Mouse (Mus musculus) forebrain, embryonic 15.5 days (tissue): ENCODE measurements around the gene Vcam1. TPM values are rescaled to one million over a fixed set of nuclear protein-coding genes. Genes with fewer than 3 reads are reported as not detected.

Experiments
- ATAC-seq: fragments of 200-750 bp; cut with Nextera tagmentation; replicated peaks from 2 replicates; pipeline ENCODE4 v1.8.0; 2017; ENCODE audit warnings: mild to moderate bottlenecking, moderate TSS enrichment, moderate library complexity
- H3K27ac ChIP-seq: fragments of 300-500 bp; sonication (generic); replicated peaks from 2 replicates; pipeline ENCODE4 v1.5.1; 2015; ENCODE audit warnings: mild to moderate bottlenecking, inconsistent platforms
- H3K27me3 ChIP-seq: fragments of 300-500 bp; sonication (generic); 2 replicates; pipeline ENCODE4 v1.6.1; 2015; ENCODE audit warnings: inconsistent platforms
- H3K36me3 ChIP-seq: fragments of 300-500 bp; sonication (generic); 2 replicates; pipeline ENCODE4 v1.6.1; 2015; ENCODE audit warnings: mild to moderate bottlenecking, inconsistent platforms
- H3K4me1 ChIP-seq: fragments of 300-500 bp; sonication (generic); 2 replicates; pipeline ENCODE4 v1.6.1; 2015; ENCODE audit warnings: inconsistent platforms
- H3K4me2 ChIP-seq: fragments of 300-500 bp; sonication (generic); replicated peaks from 2 replicates; pipeline ENCODE4 v1.6.1; 2015; ENCODE audit warnings: mild to moderate bottlenecking, inconsistent platforms
- H3K4me3 ChIP-seq: fragments of 300-500 bp; sonication (generic); 2 replicates; pipeline ENCODE4 v1.5.1; 2015; ENCODE audit warnings: mild to moderate bottlenecking, inconsistent platforms
- H3K9ac ChIP-seq: fragments of 300-500 bp; sonication (generic); replicated peaks from 2 replicates; pipeline ENCODE4 v1.6.1; 2015; ENCODE audit warnings: mild to moderate bottlenecking, inconsistent platforms
- H3K9me3 ChIP-seq: fragments of 300-500 bp; sonication (generic); 2 replicates; pipeline ENCODE4 v1.6.1; 2016; ENCODE audit warnings: inconsistent platforms
- WGBS: fragments of 180-500 bp; shearing (Covaris S2); methylation state at CpG from one replicate; pipeline ENCODE4 v1.1.7; 2015; ENCODE audit warnings: mixed read lengths; 5-methylcytosine and 5-hydroxymethylcytosine counted together
- polyA plus RNA-seq: library from polyadenylated mRNA; unstranded; fragments of >200 nt; fragmentation: Nextera tagmentation; extraction: Ambion mirVana; gene quantifications from 2 replicates; pipeline ENCODE4 v1.2.1, GENCODE M21; 2015

Vcam1 gene
- polyA plus RNA-seq, result 26.2 and 29.2 TPM in 2 replicates

GRCm38 (mm10) chr3:116129259-116129738 is at the start of gene Vcam1:
Gene Vcam1 (minus strand): TSS chr3:116129688.
- under 1% methylated on average over 9 of the region's 9 CpGs for WGBS
- Histone ChIP-seq H3K4me2 (peak within 1 kb of the TSS; percentile 45), H3K27ac (peak within 1 kb of the TSS; percentile 43), H3K9me3 (no peaks in the 10 kb centered on the region), H3K4me3 (peak within 1 kb of the TSS; percentile 36), H3K4me1 (peaks cover 23% of the 10 kb centered on the region), H3K36me3 (no peaks in the 10 kb centered on the region), H3K9ac (peak within 1 kb of the TSS; percentile 28; the same call in 1 of the 2 replicates), H3K27me3 (no peaks in the 10 kb centered on the region)
- ATAC-seq, result peak; percentile 87

- no peak overlapping the region for H3K27ac ChIP-seq
- no peak for ATAC-seq
- 95% methylated on average over 6 of the region's 6 CpGs for WGBS
- H3K9me3 ChIP-seq, result no peaks in the 10 kb centered on the region
- H3K4me1 ChIP-seq, result no peaks in the 10 kb centered on the region
- H3K27me3 ChIP-seq, result no peaks in the 10 kb centered on the region
- no peak overlapping the region for H3K4me2 ChIP-seq
- H3K36me3 ChIP-seq, result no peaks in the 10 kb centered on the region
- H3K4me3 ChIP-seq, result no peak overlapping the region
- H3K9ac ChIP-seq, result no peak overlapping the region
Measured at GRCm38 (mm10) chr3:116175106-116175505, 45.6 kb upstream of the Vcam1 start.

- H3K4me1 ChIP-seq, result no peaks in the 10 kb centered on the region
Measured at GRCm38 (mm10) chr3:116171461-116171860, 42.0 kb upstream of the Vcam1 start.

GRCm38 (mm10) chr3:116168056-116168455 is 38.6 kb upstream of the Vcam1 start:
- WGBS, result 87% methylated on average over 2 of the region's 2 CpGs
- no peak overlapping the region for H3K9ac ChIP-seq

More at GRCm38 (mm10) chr3:116171461-116171860, 42.0 kb upstream of the Vcam1 start:
- Histone ChIP-seq H3K4me2 (no peak overlapping the region), H3K36me3 (no peaks in the 10 kb centered on the region), H3K27me3 (no peaks in the 10 kb centered on the region), H3K4me3 (no peak overlapping the region), H3K9ac (no peak overlapping the region), H3K9me3 (no peaks in the 10 kb centered on the region), H3K27ac (no peak overlapping the region)
- ATAC-seq, result no peak
- WGBS, result 81% methylated on average over 5 of the region's 5 CpGs

GRCm38 (mm10) chr3:116166296-116166695 is 36.8 kb upstream of the Vcam1 start:
- no peaks in the 10 kb centered on the region for H3K9me3 ChIP-seq
- H3K4me2 ChIP-seq, result no peak overlapping the region
- WGBS, result 79% methylated on average over 8 of the region's 8 CpGs
- no peak overlapping the region for H3K9ac ChIP-seq
- H3K36me3 ChIP-seq, result no peaks in the 10 kb centered on the region
- H3K4me1 ChIP-seq, result no peaks in the 10 kb centered on the region
- H3K27me3 ChIP-seq, result no peaks in the 10 kb centered on the region
- H3K4me3 ChIP-seq, result no peak overlapping the region
- no peak for ATAC-seq
- no peak overlapping the region for H3K27ac ChIP-seq

More at GRCm38 (mm10) chr3:116168056-116168455, 38.6 kb upstream of the Vcam1 start:
- no peaks in the 10 kb centered on the region for H3K27me3 ChIP-seq
- no peaks in the 10 kb centered on the region for H3K4me1 ChIP-seq
- no peak overlapping the region for H3K4me2 ChIP-seq
- no peak for ATAC-seq
- H3K36me3 ChIP-seq, result no peaks in the 10 kb centered on the region
- no peak overlapping the region for H3K4me3 ChIP-seq
- H3K27ac ChIP-seq, result no peak overlapping the region
- no peaks in the 10 kb centered on the region for H3K9me3 ChIP-seq

GRCm38 (mm10) chr3:116165030-116165429 is 35.5 kb upstream of the Vcam1 start:
- Histone ChIP-seq H3K4me1 (no peaks in the 10 kb centered on the region), H3K4me3 (no peak overlapping the region), H3K9ac (no peak overlapping the region), H3K9me3 (no peaks in the 10 kb centered on the region), H3K4me2 (no peak overlapping the region), H3K27ac (no peak overlapping the region), H3K27me3 (no peaks in the 10 kb centered on the region), H3K36me3 (no peaks in the 10 kb centered on the region)
- 41% methylated on average over 1 of the region's 1 CpGs for WGBS
- ATAC-seq, result no peak

GRCm38 (mm10) chr3:116163517-116163916 is 34.0 kb upstream of the Vcam1 start:
- no peaks in the 10 kb centered on the region for H3K4me1 ChIP-seq
- no peak overlapping the region for H3K9ac ChIP-seq
- H3K27me3 ChIP-seq, result no peaks in the 10 kb centered on the region
- H3K4me3 ChIP-seq, result no peak overlapping the region
- no peak for ATAC-seq
- no peak overlapping the region for H3K4me2 ChIP-seq
- WGBS, result 83% methylated on average over 5 of the region's 5 CpGs
- H3K9me3 ChIP-seq, result no peaks in the 10 kb centered on the region
- H3K36me3 ChIP-seq, result no peaks in the 10 kb centered on the region
- no peak overlapping the region for H3K27ac ChIP-seq

- Histone ChIP-seq H3K4me1 (no peaks in the 10 kb centered on the region), H3K9ac (no peak overlapping the region), H3K4me3 (no peak overlapping the region), H3K27me3 (no peaks in the 10 kb centered on the region), H3K27ac (no peak overlapping the region), H3K4me2 (no peak overlapping the region), H3K9me3 (no peaks in the 10 kb centered on the region), H3K36me3 (no peaks in the 10 kb centered on the region)
- no peak for ATAC-seq
- WGBS, result 79% methylated on average over 9 of the region's 9 CpGs
Measured at GRCm38 (mm10) chr3:116162097-116162666, 32.7 kb upstream of the Vcam1 start.

- 96% methylated on average over 5 of the region's 5 CpGs for WGBS
- no peak overlapping the region for H3K4me2 ChIP-seq
- no peaks in the 10 kb centered on the region for H3K27me3 ChIP-seq
- H3K4me1 ChIP-seq, result no peaks in the 10 kb centered on the region
- ATAC-seq, result no peak
- H3K9ac ChIP-seq, result no peak overlapping the region
- no peak overlapping the region for H3K4me3 ChIP-seq
- H3K27ac ChIP-seq, result no peak overlapping the region
- no peaks in the 10 kb centered on the region for H3K36me3 ChIP-seq
- H3K9me3 ChIP-seq, result no peaks in the 10 kb centered on the region
Measured at GRCm38 (mm10) chr3:116159376-116159775, 29.9 kb upstream of the Vcam1 start.

- Histone ChIP-seq H3K4me1 (no peaks in the 10 kb centered on the region), H3K27ac (no peak overlapping the region), H3K4me2 (no peak overlapping the region), H3K36me3 (no peaks in the 10 kb centered on the region), H3K4me3 (no peak overlapping the region), H3K9ac (no peak overlapping the region), H3K27me3 (no peaks in the 10 kb centered on the region), H3K9me3 (no peaks in the 10 kb centered on the region)
- 72% methylated on average over 13 of the region's 13 CpGs for WGBS
- ATAC-seq, result no peak
Measured at GRCm38 (mm10) chr3:116157447-116157990, 28.0 kb upstream of the Vcam1 start.

GRCm38 (mm10) chr3:116150056-116150632 is 20.7 kb upstream of the Vcam1 start:
- no peaks in the 10 kb centered on the region for H3K9me3 ChIP-seq
- no peak overlapping the region for H3K4me3 ChIP-seq
- no peak overlapping the region for H3K4me2 ChIP-seq
- H3K36me3 ChIP-seq, result no peaks in the 10 kb centered on the region
- no peaks in the 10 kb centered on the region for H3K27me3 ChIP-seq
- 88% methylated on average over 13 of the region's 13 CpGs for WGBS
- ATAC-seq, result no peak
- no peak overlapping the region for H3K9ac ChIP-seq
- peaks cover 6% of the 10 kb centered on the region for H3K4me1 ChIP-seq
- H3K27ac ChIP-seq, result no peak overlapping the region

- Histone ChIP-seq H3K9me3 (no peaks in the 10 kb centered on the region), H3K27ac (no peak overlapping the region), H3K9ac (no peak overlapping the region), H3K27me3 (no peaks in the 10 kb centered on the region), H3K4me1 (peaks cover 6% of the 10 kb centered on the region), H3K4me2 (no peak overlapping the region), H3K4me3 (no peak overlapping the region), H3K36me3 (no peaks in the 10 kb centered on the region)
- no peak for ATAC-seq
- WGBS, result 66% methylated on average over 4 of the region's 4 CpGs
Measured at GRCm38 (mm10) chr3:116149096-116149495, 19.6 kb upstream of the Vcam1 start.
